Mouse (Mus musculus) heart, adult 2 months (tissue): ENCODE measurements at regions not wholly inside any gene's neighbourhood (a gene's known extent, or its start where the extent isn't known, plus 50 kb on each side); places are given as distances from the start of the nearest gene placed in this dataset.

ENCODE experiments used
- CTCF ChIP-seq: fragments of 200-600 bp; IDR thresholded peaks from 2 replicates; pipeline ENCODE4 v1.8.1; 2022; ENCODE audit warnings: antibody characterized with exemption, mild to moderate bottlenecking, moderate library complexity
- EP300 ChIP-seq: fragments of 200-500 bp; IDR thresholded peaks from 2 replicates; pipeline ENCODE4 v1.6.1; 2011; ENCODE audit warnings: low read depth, low read length, control low read depth; ENCODE audit not compliant: insufficient read depth
- POLR2A ChIP-seq: fragments of 200-500 bp; IDR thresholded peaks from 2 replicates; pipeline ENCODE4 v1.6.1; 2011; ENCODE audit warnings: mild to moderate bottlenecking, low read depth, low read length, control low read depth; ENCODE audit not compliant: insufficient read depth

DNA sequence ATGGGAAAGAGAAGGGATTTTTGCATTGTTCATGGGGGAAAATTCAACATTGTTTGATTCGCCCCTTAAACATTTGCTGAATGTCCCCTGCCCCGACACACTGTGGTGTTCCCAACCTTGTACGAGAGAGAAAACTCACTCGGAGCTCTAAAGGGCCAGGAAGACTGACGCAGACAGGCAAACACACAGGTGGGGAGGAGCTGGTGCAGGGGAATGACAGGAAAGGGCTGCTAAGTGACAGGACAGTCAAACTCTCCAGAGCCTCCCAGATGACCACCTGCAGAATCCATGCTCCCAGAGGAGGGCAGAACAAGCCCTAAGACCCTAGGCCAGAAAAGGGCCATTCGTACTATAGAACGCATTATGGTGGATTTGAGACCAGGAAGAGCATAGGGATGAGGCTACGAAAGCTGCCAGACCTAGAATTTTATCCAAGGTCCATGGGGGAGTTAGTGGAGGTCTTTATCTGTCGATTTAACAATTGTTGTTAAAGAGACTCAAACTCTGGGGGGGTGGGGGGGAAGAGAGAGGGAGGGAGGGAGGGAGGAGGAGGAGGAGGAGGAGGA, 94.6 kb upstream of the Pabpc6 start:
- no peak for TF ChIP-seq EP300
- TF ChIP-seq CTCF, result no peak
- peak; percentile 37; the same call in 1 of the 2 replicates for TF ChIP-seq POLR2A
